Mouse (Mus musculus) layer of hippocampus, adult 2 months (tissue): ENCODE data around the gene Cdc14b. TPM values are rescaled to one million over a fixed set of nuclear protein-coding genes. Genes with fewer than 3 reads are reported as not detected.

Source experiments
- DNase-seq, 2 experiments: peaks; one replicate each; pipeline ENCODE4 v3.0.0; 2022; ENCODE audit warnings: low spot score in 2 of 2
- H3K27ac ChIP-seq: fragments of 200-600 bp; 2 replicates; pipeline ENCODE4 v1.8.1; 2022
- H3K4me3 ChIP-seq: fragments of 200-600 bp; 2 replicates; pipeline ENCODE4 v1.8.1; 2022; ENCODE audit warnings: mild to moderate bottlenecking
- CTCF ChIP-seq: fragments of 200-600 bp; conservative IDR thresholded peaks from 2 replicates; pipeline ENCODE4 v1.8.1; 2022; ENCODE audit warnings: antibody characterized with exemption, mild to moderate bottlenecking, moderate library complexity
- total RNA-seq, 2 experiments: library from RNA; stranded (reverse); gene quantifications; 2 replicates each; pipeline ENCODE4 v1.2.3; 2021

Cdc14b gene
- total RNA-seq, 2 experiments from 2014 or later, result 9.8 to 14.2 TPM

DNA sequence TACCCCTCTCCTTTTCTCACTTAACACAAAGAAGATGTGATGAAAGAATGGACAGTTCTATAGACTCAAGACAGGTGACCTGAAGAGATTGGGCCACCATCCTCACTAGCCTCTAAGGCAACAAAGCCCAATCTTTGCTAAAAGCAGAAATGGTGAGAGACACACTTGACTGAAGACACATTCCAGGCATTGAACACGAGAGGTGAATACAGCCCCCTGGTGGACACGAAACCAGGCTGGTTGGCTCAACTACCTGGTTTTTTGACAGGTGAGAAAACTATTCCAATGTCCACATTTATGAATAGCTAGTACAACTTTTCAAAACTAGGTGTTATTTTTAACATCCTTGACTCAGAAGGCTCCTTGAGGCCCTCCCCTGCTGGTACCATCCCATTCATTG lies 70.4 kb downstream of the Cdc14b start:
- TF ChIP-seq CTCF, result peak; percentile 56
- no peak for DNase-seq
- H3K4me3 ChIP-seq, result no peak overlapping the region
- no peak overlapping the region for H3K27ac ChIP-seq

GRCm38 (mm10) chr13:64200911-64201310 lies 74.2 kb downstream of the Cdc14b start:
- no peak overlapping the region for H3K4me3 ChIP-seq
- no peak for DNase-seq
- TF ChIP-seq CTCF, result no peak
- no peak overlapping the region for H3K27ac ChIP-seq

DNA sequence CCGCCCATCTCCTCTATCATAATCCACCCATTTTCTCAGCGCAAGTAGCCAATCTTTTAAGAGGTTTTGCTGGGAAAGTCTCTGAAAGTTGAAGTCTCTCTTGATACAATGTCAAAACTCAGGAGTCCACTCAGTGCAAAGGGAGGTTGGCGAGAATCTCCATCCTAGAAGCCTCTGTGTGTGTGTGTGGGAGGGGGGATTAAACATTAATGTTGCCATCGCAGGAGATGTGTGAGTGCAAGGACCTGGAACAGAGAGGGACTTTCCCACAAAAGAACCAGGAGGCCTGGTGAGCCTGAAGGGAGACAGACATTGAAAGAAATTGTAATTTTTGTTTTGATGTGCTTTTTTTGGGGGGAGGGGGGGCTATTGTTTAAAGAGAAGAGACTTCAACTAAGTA lies 76.8 kb downstream of the Cdc14b start:
- H3K27ac ChIP-seq, result no peak overlapping the region
- no peak for DNase-seq
- H3K4me3 ChIP-seq, result no peak overlapping the region
- no peak for TF ChIP-seq CTCF

- TF ChIP-seq CTCF, result no peak
- H3K27ac ChIP-seq, result no peak overlapping the region
- no peak for DNase-seq
- H3K4me3 ChIP-seq, result no peak overlapping the region
These were observed 77.2 kb downstream of the Cdc14b start for GRCm38 (mm10) chr13:64197899-64198298.

DNA sequence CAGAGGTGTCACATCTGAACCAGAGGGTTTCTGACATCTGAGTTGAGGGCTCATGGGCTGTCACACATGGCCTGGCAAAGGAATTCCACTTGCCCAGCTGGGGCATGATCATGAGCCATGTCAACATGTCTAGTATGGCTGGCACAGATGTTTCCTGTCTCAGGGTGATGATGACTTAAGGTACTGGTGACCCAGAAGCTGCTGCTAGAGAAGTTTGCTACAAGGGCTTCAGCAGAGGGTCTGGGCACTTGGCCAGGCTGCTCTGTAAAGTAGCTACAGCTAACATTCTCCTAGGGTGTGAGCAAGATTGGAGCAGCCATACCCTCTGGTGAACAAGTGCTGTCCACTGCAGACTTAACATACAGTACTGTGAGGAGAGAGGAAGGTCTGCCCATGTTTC lies 88.0 kb downstream of the Cdc14b start:
- no peak for TF ChIP-seq CTCF
- no peak for DNase-seq
- Histone ChIP-seq H3K4me3 (no peak overlapping the region), H3K27ac (no peak overlapping the region)

DNA sequence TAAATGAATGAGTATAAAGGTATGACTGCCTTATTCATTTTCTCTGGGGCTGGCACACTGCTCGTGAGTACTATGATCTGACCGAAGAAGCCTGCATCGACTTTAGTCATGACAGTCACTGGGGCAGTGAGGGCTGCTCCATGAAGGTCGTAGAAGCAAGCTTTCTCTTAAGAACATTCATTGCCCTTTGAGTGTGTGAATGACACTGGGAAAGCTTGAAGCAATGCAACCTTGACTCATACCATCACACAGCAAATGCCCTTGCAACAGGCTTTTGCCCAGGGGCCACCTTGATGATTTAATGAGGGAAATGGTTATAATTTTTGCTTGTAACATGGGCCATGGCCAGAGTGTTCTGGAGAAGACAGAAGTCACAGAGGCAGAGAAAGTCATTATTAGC lies 88.6 kb downstream of the Cdc14b start:
- Histone ChIP-seq H3K27ac (no peak overlapping the region), H3K4me3 (no peak overlapping the region)
- TF ChIP-seq CTCF, result no peak
- DNase-seq, result no peak

DNA sequence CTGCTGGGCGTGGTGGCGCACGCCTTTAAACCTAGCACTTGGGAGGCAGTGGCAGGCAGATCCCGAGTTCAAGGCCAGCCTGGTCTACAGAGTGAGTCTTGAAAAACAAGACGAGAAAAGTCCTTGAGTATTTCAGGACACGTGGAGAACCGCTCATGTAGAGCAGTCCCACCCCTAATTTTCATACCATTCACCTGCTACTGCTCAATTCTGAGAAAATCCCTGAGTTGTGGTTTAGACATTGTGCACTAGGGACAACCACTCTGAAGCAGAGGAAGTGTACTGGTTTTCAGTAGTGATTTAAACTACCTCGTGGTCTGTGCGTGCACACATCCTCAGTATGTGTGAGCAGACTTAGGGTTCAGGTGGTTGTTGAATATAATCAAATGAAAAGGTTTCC lies 89.5 kb downstream of the Cdc14b start:
- Histone ChIP-seq H3K4me3 (no peak overlapping the region), H3K27ac (no peak overlapping the region)
- no peak for TF ChIP-seq CTCF
- DNase-seq, result no peak

- TF ChIP-seq CTCF, result no peak
- Histone ChIP-seq H3K4me3 (no peak overlapping the region), H3K27ac (no peak overlapping the region)
- no peak for DNase-seq
These were observed 89.9 kb downstream of the Cdc14b start for GRCm38 (mm10) chr13:64185176-64185575.

- no peak for DNase-seq
- H3K27ac ChIP-seq, result no peak overlapping the region
- no peak for TF ChIP-seq CTCF
- H3K4me3 ChIP-seq, result no peak overlapping the region
These were observed 90.7 kb downstream of the Cdc14b start for GRCm38 (mm10) chr13:64184361-64184760.

- no peak for DNase-seq
- no peak overlapping the region for H3K4me3 ChIP-seq
- no peak for TF ChIP-seq CTCF
- H3K27ac ChIP-seq, result no peak overlapping the region
These were observed 91.5 kb downstream of the Cdc14b start for GRCm38 (mm10) chr13:64183583-64183982.

DNA sequence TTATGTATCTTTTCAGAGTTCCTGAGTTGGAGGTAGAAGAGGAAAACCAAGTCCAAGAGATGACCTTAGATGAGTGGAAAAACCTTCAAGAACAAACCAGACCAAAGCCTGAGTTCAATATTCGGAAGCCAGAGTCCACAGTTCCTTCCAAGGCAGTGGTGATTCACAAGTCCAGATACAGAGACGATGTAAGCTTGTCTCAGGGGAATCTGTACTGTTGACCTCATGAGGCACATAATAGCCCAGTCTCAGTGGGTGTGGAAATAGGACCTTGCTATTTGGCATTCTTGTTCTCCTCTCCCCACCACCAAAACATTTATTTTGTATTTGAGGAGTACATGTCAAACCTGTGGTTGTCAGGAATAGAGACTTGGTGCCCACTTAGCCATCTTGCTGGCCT lies 93.0 kb downstream of the Cdc14b start:
- TF ChIP-seq CTCF, result no peak
- Histone ChIP-seq H3K27ac (no peak overlapping the region), H3K4me3 (no peak overlapping the region)
- DNase-seq, result no peak

DNA sequence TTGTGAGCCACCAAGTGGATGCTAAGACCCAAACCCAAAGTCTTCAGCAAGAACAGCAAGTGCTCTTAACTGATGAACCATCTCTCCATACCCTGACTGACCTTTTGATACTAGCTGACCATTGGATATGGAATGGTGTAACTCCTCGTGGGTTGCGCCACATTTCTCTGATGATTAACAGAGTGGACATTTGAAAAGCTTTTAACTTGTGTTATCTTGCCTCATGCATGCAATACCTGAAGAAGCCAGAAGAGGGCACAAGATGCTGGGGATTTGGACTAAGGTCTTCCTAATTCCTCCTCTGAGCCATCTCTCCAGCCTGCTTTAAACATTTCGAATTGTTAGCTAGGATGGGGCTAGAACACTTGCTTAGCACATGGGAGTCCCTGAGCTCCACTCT lies 94.2 kb downstream of the Cdc14b start:
- peak; percentile 82 for TF ChIP-seq CTCF
- no peak overlapping the region for H3K27ac ChIP-seq

DNA sequence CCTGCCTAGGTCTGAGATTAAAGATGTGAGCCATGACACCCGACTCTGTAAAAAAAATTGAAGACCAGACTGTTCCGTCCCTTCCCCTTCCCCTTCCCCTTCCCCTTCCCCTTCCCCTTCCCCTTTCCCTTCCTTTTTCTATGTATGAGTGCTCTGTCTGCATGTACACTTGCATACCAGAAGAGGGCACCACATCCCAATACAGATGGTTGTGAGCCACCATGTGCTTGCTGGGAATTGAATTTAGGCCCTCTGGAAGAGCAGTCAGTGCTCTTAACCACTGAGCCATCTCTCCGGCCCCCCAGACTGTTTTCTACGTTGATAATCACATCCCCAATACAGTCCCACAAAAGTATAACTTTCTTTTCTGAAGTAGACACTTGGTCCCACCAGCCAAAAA lies 94.8 kb downstream of the Cdc14b start:
- DNase-seq, result no peak
- TF ChIP-seq CTCF, result no peak; the same call in 1 of the 2 replicates
- no peak overlapping the region for H3K27ac ChIP-seq
- H3K4me3 ChIP-seq, result no peak overlapping the region

More for the DNA sequence above, 94.2 kb downstream of the Cdc14b start:
- no peak overlapping the region for H3K4me3 ChIP-seq
- peak; percentile 20 to 68 for DNase-seq

GRCm38 (mm10) chr13:64178746-64179652 lies 96.1 kb downstream of the Cdc14b start:
- no peak overlapping the region for H3K27ac ChIP-seq
- no peak for DNase-seq
- TF ChIP-seq CTCF, result no peak
- H3K4me3 ChIP-seq, result no peak overlapping the region

GRCm38 (mm10) chr13:64178000-64178399 lies 97.1 kb downstream of the Cdc14b start:
- Histone ChIP-seq H3K27ac (no peak overlapping the region), H3K4me3 (no peak overlapping the region)
- DNase-seq, result no peak
- no peak for TF ChIP-seq CTCF
